Mouse (Mus musculus): ENCODE results near the gene Nipal1.

Gene Nipal1

DNA sequence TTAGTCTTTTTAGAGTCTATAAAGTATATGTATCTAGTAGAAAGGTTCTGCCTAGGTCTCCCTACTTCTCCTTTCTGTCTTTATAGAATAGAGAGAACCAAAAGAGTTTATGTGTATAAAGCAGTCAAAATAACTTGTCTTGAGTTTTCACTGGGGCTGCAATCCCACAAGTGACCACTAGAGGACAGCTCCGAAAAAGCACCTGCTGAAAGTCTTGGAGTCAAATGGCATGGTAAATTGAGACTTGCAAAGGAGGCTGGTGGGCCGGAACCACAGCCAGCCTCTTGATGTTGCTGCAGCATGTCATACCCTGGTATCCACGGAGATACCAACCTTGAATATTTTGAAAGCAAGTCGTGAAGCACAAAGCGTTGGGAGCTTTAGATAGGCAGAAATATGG lies 17.7 kb downstream of the Nipal1 start:
- no peak for DNase-seq (ENCODE audit: low read depth)

DNA sequence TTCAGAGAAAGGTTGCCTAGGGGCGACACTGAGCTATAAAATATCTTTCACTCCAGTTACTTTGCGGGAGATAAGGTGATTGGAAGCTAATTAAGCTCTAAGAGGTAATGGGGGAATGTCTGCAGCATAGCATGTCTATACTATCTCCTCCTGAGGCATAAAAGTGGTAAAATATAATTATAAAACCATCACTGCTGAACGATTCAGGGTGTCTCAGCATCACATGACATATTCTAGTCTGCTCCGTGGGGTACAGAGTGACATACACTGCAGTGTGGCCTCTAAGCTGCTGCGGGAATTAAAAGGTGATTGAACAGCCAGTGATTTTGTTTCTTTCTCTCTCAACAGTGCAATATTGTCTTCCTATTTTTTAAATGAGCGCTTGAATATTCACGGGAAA lies 18.8 kb downstream of the Nipal1 start:
- no peak for DNase-seq (ENCODE audit: low read depth)

DNA sequence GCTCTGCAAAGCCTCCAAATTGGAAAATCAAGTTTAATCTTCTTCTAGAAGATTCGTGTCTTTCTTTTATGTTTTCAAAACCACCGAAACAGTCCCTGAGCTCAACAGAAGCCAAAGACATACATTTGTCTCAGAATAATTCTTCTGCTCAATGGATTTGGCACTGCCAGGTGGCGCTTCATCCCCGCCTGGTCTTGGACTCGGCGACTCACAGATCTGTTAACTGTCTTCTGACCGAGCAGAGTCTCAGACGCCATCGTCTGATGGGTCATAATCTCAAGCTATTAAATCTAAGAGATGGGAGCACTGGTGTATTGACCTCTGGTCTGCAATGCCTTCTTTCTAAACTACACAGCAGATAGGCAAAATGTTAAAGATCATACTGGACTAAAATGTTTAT lies 20.8 kb downstream of the Nipal1 start:
- no peak for DNase-seq (ENCODE audit: low read depth)

DNA sequence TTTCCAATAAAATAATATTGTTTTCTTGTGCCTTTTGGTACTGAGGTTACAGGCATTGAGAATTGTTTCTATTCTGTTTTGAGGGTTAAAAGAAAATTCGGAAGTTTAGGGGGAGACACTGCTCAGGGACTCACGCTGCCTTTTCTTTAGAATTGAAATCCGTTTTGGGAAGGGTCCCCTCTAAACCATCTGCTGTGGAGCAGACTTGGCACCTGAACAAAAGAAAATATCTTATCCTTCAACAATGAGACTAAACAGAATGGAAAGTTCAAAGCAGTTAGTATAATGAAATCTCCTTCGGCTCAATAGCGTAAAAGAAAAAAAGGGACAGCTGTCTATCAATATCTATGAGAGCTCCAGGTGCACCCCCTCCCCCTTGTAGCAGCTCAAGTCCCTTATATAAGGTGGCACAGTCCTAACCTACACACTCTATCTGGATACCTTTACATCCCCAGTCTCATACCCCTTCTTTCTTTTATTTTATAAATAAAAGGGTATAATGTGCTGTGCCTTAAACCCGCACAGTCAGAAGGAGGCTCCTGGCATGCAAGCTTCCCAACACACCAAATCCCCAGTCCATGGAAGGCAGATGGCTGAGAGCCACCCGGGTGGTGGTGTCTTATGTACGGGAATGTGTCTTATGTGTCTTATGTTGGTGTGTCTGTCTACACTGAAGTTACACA lies 23.6 kb downstream of the Nipal1 start:
- DNase-seq (ENCODE audit: low read depth): no peak

DNA sequence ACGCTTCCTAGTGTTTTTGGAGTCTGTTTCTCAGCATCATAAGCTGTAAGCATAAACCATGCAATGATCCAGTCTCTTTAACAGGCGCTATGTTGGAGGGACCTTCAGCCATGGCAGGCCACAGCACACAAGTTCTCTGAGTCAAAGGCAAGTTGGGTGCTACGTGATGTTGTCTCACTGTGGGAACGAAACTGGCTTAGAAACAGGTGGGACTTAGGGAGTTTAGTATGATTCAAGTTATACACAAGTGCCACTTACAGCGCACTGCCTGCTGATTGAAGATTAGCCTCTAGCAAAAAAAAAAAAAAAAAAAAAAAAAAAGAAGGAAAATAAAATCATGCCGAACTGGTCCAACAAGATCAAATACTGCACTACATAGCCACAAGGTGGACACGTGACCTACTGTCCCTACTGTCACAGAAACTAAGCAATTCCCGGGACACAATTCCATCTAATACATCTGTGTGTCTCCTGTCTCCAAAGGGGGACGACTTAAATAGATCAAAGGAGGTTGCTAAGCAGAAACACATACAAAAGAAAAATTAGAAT lies 27.5 kb downstream of the Nipal1 start:
- DNase-seq (ENCODE audit: low read depth): no peak

DNA sequence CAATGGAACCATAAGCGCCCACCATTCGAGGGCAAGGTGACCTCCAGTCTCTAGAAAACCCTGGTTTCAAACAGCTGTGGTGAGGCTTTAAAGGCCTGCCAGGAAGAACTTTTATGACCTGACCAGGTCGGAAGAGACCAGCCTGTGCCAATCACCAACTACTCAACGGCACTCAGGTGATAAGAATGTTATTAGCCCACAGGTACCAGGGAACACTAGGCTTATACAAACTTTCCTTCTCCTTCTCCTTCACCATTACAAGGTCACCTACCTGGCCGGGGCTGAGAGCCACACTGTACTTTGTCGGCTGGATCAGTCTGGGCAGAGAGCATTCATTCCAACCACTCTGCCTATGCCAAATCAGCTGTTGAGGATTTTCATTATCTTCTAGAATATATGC lies 33.9 kb downstream of the Nipal1 start:
- DNase-seq (ENCODE audit: low read depth): no peak

DNA sequence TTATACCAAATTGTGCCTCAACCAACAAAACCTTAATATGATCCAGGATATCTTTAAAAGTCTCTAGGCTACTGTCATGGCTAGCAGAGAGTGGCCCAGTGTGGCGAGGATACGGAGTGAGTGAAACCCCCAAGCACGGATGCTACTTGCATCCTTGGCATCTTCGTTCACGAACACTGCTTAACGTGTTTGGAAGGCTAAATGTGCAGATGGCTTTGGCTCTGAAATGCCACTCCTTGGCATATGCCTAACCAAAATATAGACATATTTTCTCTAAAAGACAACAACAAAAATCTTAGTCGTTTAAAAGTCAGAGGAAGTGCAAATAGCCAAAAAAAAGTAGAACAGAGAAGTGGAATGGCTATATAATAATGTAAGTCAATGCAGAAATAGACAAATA lies 42.0 kb downstream of the Nipal1 start:
- DNase-seq (ENCODE audit: low read depth): no peak

DNA sequence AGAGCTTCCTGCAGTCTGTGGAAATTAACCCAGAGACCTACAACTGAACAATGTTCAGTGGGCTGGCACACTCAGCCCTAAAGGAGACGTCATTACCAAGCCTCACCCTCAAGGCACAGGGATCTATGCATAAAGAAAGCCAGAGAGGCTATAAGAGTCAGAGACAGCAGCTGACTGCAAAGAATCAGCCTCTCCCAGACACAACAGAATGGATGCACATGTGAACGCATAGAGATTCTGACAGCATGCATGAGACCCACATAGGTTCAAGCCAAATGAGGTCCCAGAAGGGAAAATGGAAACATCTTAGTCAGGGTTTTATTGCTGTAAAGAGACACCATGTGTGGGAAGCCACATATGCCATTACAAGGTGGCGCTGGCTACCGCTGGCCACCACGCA lies 42.9 kb downstream of the Nipal1 start:
- no peak for DNase-seq (ENCODE audit: low read depth)

DNA sequence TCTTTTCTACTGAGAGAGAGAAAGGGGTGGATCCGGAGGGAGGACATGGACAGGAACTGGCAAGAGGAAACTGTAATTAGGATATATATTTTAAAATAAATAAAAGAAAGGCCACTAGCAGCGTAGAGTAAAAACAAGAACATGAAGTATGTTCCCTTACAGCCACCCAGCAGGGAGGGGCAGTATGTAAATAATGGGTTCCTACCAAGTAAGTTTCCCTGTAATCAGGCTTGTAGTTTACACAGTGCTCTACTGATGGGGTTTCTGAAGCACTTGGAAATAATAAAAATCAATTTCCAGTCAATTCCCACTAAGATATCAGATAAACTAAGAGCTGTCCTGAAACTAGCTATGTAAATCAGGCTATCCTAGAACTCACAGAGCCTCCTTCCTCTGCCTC lies 47.1 kb downstream of the Nipal1 start:
- no peak for DNase-seq (ENCODE audit: low read depth)

DNA sequence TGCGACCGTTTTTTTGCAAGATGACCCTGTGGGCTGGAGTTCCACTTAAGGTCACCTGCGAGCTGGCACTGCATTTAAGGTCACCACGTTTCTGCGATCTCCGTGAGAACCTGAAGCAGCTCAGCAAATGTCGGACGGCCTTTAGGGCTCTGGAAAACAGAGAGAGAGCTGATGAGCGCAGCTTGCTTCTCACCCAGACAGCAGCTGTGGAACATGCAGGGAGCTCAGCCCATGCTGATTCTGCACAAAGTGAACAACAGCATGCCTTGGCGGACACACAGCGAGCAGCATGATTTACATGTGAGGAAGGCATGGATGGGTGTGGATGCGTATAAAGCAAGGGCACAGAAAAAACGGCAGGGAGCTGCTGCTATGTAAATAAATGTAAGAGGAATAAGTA lies 48.9 kb downstream of the Nipal1 start:
- DNase-seq (ENCODE audit: low read depth): no peak

DNA sequence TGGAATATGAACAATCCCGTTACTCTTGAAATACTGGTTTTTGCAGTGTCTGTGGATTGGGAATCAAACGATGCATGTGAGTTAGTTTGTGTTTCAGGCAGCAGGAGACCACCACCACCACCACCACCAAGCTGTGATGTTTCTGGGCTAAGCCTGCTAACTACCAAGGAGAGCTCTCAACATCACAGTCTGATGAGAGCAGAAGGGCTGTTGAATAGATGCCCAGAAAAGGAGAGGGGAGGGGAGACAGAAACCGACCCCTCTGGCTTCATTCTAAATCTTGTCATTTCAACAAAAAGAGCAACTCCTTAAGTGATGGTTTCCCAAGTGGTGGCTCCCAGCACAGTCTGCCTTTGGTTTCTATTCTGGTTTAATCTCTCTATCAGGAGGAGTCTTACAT lies 50.7 kb downstream of the Nipal1 start:
- DNase-seq (ENCODE audit: low read depth): no peak

DNA sequence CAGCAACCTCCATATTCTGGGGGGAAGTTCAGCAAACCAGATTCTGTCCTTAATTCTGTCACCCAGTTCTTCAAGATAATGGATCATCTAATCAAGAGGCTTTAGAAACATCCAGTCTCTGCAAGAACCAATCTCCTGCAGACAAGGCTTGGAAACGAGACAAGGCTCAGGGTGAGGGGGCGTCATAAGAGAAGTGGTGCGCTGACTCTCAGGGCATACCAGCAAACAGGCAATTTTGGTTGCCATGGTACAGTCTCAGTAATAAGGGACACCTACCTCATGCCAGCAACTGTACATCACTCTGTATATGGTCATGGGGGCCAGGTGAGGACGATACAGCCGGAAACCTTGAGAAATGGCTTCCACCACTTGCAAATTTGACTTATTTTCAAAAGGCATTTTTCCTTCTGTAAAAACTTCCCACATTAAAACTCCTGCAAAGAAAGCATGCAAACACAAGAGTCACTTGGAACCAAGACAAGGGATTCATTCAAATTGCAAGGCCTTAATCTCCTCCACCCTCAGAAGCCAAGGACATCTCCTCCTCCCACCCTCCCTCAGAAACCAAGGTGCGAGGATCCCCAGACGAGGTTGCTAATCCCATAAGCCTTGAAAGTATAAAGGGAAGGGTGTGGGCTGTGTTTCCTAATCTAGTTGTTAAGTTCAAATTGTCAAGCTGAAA lies 51.4 kb downstream of the Nipal1 start:
- DNase-seq (ENCODE audit: low read depth): no peak

DNA sequence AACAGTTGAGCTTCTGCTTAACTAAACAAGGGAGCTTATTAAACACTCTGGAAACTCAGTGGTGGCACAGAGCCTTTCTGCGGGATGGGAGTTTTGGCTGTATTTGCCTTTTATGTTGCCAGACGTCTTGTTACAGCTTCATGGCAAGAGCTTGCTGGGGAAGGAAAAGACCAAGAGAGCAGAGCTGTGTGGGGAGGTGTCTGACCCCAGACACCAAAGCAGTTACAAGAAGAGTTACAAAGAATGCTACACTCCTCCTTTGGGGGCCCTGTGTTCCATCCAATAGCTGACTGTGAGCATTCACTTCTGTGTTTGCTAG lies 51.9 kb downstream of the Nipal1 start:
- DNase-seq (ENCODE audit: low read depth): no peak

DNA sequence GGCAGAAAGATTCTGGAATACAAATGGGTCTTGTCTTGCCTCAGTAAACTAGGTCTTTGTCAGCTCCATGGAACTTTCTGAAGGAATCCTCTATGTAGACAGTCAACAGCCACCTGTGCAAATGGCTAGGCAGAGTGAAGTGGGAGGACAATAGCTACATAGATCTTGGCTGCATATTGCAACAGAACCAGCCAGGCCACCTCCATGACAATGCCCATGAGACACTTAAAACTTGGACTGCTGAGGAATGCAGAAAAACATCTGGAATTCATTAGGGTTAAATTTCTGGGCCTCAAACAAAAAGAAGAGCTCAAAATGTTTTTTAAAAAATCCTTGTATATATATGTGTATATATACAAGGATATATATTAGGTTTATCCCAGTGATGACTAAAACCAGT lies 54.6 kb downstream of the Nipal1 start:
- no peak for DNase-seq (ENCODE audit: low read depth)

DNA sequence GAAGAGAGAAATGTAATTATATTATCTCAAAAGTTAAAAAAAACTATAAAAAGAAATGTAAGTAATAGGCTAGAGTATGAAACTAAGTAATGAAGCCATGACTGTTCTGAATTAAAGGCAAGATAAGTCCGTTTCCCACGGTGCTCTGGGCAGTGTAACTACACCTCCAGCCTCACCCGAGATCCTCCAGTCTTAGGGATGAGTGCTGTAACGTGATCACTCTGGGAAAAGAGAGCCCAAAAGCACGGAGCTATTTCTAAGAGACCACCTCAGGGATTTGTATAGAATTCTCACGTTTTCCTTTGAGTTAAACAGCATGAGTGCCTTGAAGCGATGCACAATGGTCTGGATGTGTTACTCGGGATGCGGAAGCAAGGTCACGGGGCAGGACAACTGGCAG lies 58.5 kb downstream of the Nipal1 start:
- DNase-seq (ENCODE audit: low read depth): no peak

DNA sequence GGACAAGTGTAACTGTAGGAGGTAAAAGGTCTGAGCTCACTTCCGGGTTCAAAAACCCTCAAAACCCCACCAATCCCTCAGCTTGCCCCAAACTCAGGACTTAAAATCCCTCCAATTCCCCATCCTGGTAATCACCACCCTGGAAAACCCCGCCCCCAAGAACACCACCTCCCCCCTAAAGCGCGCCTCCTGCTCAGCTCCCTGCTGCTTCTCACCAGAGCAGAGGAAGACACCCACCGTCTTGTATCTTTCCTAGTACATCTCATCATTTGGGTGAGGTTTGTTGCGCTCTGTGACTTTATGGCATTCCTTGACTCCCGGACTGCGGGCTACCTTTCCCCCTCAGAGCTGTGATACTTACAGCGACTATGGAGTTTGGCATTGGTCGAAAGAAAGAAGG lies 59.1 kb downstream of the Nipal1 start:
- no peak for DNase-seq (ENCODE audit: low read depth)

DNA sequence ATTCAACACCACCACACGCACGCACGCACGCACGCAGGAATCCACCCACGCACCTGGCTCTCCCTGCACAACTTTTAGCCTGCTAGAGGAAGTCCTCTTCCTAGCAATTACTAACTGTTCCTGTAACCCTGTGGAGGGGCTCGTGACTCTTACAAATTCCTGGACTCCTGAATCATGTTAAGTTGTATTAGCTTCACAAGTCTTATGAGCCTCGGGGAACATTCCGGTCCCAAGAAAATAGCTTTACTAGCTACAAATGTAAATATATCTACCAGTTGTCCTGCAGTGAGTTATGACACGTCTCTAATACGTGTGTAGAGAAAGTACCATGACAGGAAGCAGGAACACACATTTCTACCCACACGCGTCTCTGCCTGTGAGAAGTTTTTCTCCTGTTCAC lies 61.9 kb downstream of the Nipal1 start:
- DNase-seq (ENCODE audit: low read depth): no peak

DNA sequence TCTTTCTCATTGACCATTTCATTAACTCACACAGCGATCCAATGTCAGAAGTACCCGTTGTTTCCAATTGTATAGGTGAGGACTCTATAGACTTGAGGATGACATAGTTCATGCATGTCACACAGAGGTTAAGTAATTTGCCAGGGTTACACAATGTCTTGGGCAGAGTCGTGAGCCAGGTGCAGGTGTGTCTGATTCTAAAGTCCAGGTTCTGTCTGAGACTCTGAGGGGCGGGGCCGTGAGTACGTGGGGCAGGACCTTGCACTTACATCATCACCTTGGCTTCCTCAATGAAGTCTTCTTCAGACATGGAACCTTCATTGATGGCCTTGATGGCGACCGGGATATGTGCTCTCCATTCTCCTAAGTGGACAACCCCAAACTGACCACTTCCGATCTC lies 62.4 kb downstream of the Nipal1 start:
- no peak for DNase-seq (ENCODE audit: low read depth)

DNA sequence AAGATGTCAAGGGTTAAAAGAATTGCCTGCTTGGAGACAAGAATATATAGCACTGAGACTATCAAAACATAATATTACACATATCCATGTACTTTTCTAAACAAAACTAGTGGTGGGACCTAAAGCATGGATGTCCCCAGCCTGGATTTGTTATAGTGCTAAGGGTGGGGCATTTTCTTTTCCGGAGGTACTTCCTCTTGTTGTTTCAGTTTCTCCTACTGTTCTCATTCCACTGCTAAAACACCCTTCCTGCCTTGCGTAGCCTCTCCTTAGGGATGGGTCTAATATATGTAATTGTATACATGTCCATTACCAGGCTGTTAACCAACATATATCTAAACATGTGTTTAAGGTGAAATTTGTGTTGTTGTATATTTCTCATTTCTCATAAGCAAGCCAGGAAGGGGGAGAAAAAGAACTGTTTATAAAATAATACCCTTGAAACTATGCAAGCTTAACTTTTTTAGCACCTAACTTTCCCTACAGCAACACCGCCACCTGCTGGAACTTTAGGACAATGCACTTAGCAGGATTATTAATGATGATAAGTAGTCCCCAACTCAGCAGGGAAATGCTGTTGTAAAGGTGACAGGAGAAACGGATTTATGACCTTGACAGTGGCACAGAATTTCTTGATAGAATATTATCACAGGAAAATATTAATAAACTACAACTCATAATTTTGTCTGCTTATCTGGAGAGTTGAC lies 63.1 kb downstream of the Nipal1 start:
- no peak for DNase-seq (ENCODE audit: low read depth)

DNA sequence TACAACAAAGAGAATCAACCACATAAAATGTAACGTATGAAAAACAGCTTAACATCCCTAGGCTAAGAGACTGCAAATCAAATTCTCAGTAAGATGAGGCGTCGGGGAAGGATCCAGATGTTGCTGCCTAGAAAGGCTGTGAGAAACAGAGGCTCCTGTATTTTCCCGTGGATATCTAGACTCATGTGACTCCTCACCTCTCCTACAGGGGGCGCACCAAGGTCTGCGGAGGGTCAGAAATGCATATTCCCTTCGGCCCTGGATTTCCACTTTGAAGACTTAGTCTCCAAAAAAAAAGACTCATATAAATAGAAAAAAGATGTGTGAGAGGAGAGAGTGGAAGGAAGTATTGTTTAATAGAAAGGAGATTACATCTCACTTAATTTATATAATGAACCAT lies 73.0 kb downstream of the Nipal1 start:
- DNase-seq (ENCODE audit: low read depth): no peak

Data from fibroblast of lung, adult 2 months (primary cell).